ENCODE assay signal across 36 mouse cellular contexts in genomic region chr12:76289428-76289827, GRCm38 (mm10). TPM values are rescaled to one million over a fixed set of nuclear protein-coding genes. Genes with fewer than 3 reads are reported as not detected.
DNase-seq lines count a peak whose midpoint lies in the region; ATAC-seq and TF ChIP-seq lines count a peak whose summit lies in the region.
"Had no signal": no experiment of that assay in that cellular context is flagged by ENCODE, and none has a peak within 500 bp of the region (broad histone marks: within the 10 kb centered on the region; RNA-seq: fewer than 3 reads in every experiment).

No protein-coding gene starts in this region.

- no peak for TF ChIP-seq CTCF in layer of hippocampus, adult 2 months (conservative IDR thresholded peaks at IDR 0.05)

- no peak overlapping the region for H3K4me2 ChIP-seq in forebrain, embryonic 12.5 days
- H3K4me2 ChIP-seq in midbrain, embryonic 15.5 days = no peak overlapping the region
- H3K4me2 ChIP-seq in midbrain, embryonic 16.5 days (ENCODE audit: low read length) = no peak overlapping the region
- H3K4me2 ChIP-seq: heart, embryonic 15.5 days; hindbrain, embryonic 15.5 days; kidney, embryonic 15.5 days; limb, embryonic 13.5 days; stomach, embryonic 15.5 days had no signal

- no peak for ATAC-seq in forebrain, embryonic 12.5 days (ENCODE audit: low FRiP score)
- ATAC-seq in midbrain, embryonic 15.5 days (replicated peaks) = 0 out of 2 replicates have a peak, but pooled peaks have one; percentile 4
- ATAC-seq in midbrain, embryonic 16.5 days = no peak
- ATAC-seq: activated CD4-positive, CD25-positive, alpha-beta regulatory T cell, adult 4 months; inflammation-experienced regulatory T-cells, adult 6 months had no signal

- no peak overlapping the region for H3K9ac ChIP-seq in forebrain, embryonic 12.5 days
- H3K9ac ChIP-seq in midbrain, embryonic 15.5 days = no peak overlapping the region
- H3K9ac ChIP-seq in midbrain, embryonic 16.5 days (ENCODE audit: low read depth, low read length) = no peak overlapping the region
- H3K9ac ChIP-seq: heart, embryonic 15.5 days; hindbrain, embryonic 15.5 days; kidney, embryonic 15.5 days; limb, embryonic 13.5 days; stomach, embryonic 15.5 days had no signal

- 97% methylated on average over 12 of the region's 12 CpGs for WGBS in forebrain, embryonic 10.5 days
- WGBS in forebrain, embryonic 12.5 days = 95% methylated on average over 12 of the region's 12 CpGs
- 94% methylated on average over 12 of the region's 12 CpGs for WGBS in midbrain, embryonic 15.5 days
- 97% methylated on average over 12 of the region's 12 CpGs for WGBS in midbrain, embryonic 16.5 days

- DNase-seq in forebrain, embryonic 10.5 days (ENCODE audit: extremely low spot score, low spot score) = no peak
- no peak for DNase-seq in layer of hippocampus, adult 2 months (ENCODE audit: low spot score in 2 of 2)
- DNase-seq in layer of hippocampus, postnatal 10 days (ENCODE audit: low spot score in 2 of 2) = no peak
- DNase-seq in urinary bladder, postnatal 4 days (ENCODE audit: low spot score in 2 of 2) = no peak
- DNase-seq: adrenal gland, adult 2 months; cerebellum, adult 2 months; cerebellum, postnatal 14 days; gastrocnemius, postnatal 25 days; kidney, adult 11 months; kidney, postnatal 25 days; lung, adult 2 months; lung, postnatal 10 days; right cerebral cortex, postnatal 25 days had no signal

- H3K27me3 ChIP-seq in forebrain, embryonic 10.5 days (ENCODE audit: poor library complexity, severe bottlenecking) = no peaks in the 10 kb centered on the region
- no peaks in the 10 kb centered on the region for H3K27me3 ChIP-seq in forebrain, embryonic 12.5 days
- H3K27me3 ChIP-seq in midbrain, embryonic 15.5 days (replicated peaks) = no peaks in the 10 kb centered on the region
- no peaks in the 10 kb centered on the region for H3K27me3 ChIP-seq in midbrain, embryonic 16.5 days (ENCODE audit: control insufficient read depth, insufficient read depth, low read depth, low read length)
- H3K27me3 ChIP-seq: CH12.LX; heart, embryonic 15.5 days; hindbrain, embryonic 15.5 days; kidney, embryonic 15.5 days; limb, embryonic 13.5 days; stomach, embryonic 15.5 days had no signal

- H3K36me3 ChIP-seq in forebrain, embryonic 10.5 days (replicated peaks) = peaks cover 84% of the 10 kb centered on the region
- peaks cover 38% of the 10 kb centered on the region for H3K36me3 ChIP-seq in forebrain, embryonic 12.5 days (replicated peaks)
- H3K36me3 ChIP-seq in midbrain, embryonic 15.5 days (replicated peaks) = peaks cover 4% of the 10 kb centered on the region; the same call in 1 of the 2 replicates
- H3K36me3 ChIP-seq in midbrain, embryonic 16.5 days (ENCODE audit: control insufficient read depth, insufficient read depth, low read length) = peaks cover 9% of the 10 kb centered on the region

- H3K9me3 ChIP-seq in forebrain, embryonic 10.5 days = no peaks in the 10 kb centered on the region
- no peaks in the 10 kb centered on the region for H3K9me3 ChIP-seq in forebrain, embryonic 12.5 days
- H3K9me3 ChIP-seq in midbrain, embryonic 15.5 days = no peaks in the 10 kb centered on the region
- no peaks in the 10 kb centered on the region for H3K9me3 ChIP-seq in midbrain, embryonic 16.5 days (replicated peaks; ENCODE audit: control insufficient read depth, low read length, poor library complexity, severe bottlenecking)
- H3K9me3 ChIP-seq: heart, embryonic 10.5 days; heart, embryonic 15.5 days; hindbrain, embryonic 15.5 days; kidney, embryonic 15.5 days; limb, embryonic 13.5 days; stomach, embryonic 15.5 days had no signal

- H3K4me3 ChIP-seq in forebrain, embryonic 10.5 days = no peak overlapping the region
- no peak overlapping the region for H3K4me3 ChIP-seq in forebrain, embryonic 12.5 days (replicated peaks)
- H3K4me3 ChIP-seq in layer of hippocampus, adult 2 months = no peak overlapping the region
- H3K4me3 ChIP-seq in midbrain, embryonic 15.5 days = no peak overlapping the region
- H3K4me3 ChIP-seq in midbrain, embryonic 16.5 days (ENCODE audit: low read depth, low read length) = no peak overlapping the region
- H3K4me3 ChIP-seq: erythroblast, embryonic 14.5 days; heart, embryonic 10.5 days; heart, embryonic 15.5 days; hindbrain, embryonic 15.5 days; kidney, embryonic 15.5 days; limb, embryonic 13.5 days; stomach, embryonic 15.5 days had no signal

- H3K4me1 ChIP-seq in forebrain, embryonic 10.5 days = peaks cover 3% of the 10 kb centered on the region; the same call in 1 of the 2 replicates
- H3K4me1 ChIP-seq in forebrain, embryonic 12.5 days = peaks cover 19% of the 10 kb centered on the region
- peaks cover 8% of the 10 kb centered on the region; the same call in 1 of the 2 replicates for H3K4me1 ChIP-seq in midbrain, embryonic 15.5 days
- H3K4me1 ChIP-seq in midbrain, embryonic 16.5 days (ENCODE audit: control insufficient read depth, insufficient read depth, low read length) = peaks cover 6% of the 10 kb centered on the region; the same call in 1 of the 2 replicates
- H3K4me1 ChIP-seq: heart, embryonic 10.5 days; heart, embryonic 15.5 days; kidney, embryonic 15.5 days; limb, embryonic 13.5 days; stomach, embryonic 15.5 days had no signal

- H3K27ac ChIP-seq in forebrain, embryonic 10.5 days = 0 out of 2 replicates have a peak overlapping the region, but pooled peaks have one; percentile 25
- no peak overlapping the region for H3K27ac ChIP-seq in forebrain, embryonic 12.5 days
- H3K27ac ChIP-seq in layer of hippocampus, adult 2 months = peak overlapping the region; percentile 89; the same call in 1 of the 2 replicates
- H3K27ac ChIP-seq in midbrain, embryonic 15.5 days = no peak overlapping the region
- H3K27ac ChIP-seq in midbrain, embryonic 16.5 days (ENCODE audit: low read length) = no peak overlapping the region
- H3K27ac ChIP-seq: heart, embryonic 10.5 days; heart, embryonic 15.5 days; kidney, embryonic 15.5 days; limb, embryonic 13.5 days; macrophage; stomach, embryonic 15.5 days had no signal

RNA-seq across cellular contexts. Expression of gene Mthfd1, which starts 34.3 kb away (rescaled TPM):
- polyA plus RNA-seq in forebrain, embryonic 10.5 days (2016; fragmentation: Nextera tagmentation; extraction: Ambion mirVana) = 108 and 110 TPM in 2 replicates
- 64.0 and 67.6 TPM in 2 replicates for polyA plus RNA-seq in forebrain, embryonic 12.5 days (2016; fragmentation: Nextera tagmentation; extraction: Ambion mirVana)
- total RNA-seq in layer of hippocampus, adult 2 months (2021) = 10 to 100 TPM; 42.6 to 47.5 TPM
- 10 to 100 TPM; 40.6 to 44.0 TPM for total RNA-seq in layer of hippocampus, postnatal 10 days (2021)
- polyA plus RNA-seq in midbrain, embryonic 15.5 days (2015; fragmentation: Nextera tagmentation; extraction: Ambion mirVana) = 30.7 and 31.2 TPM in 2 replicates
- 28.2 and 35.2 TPM in 2 replicates for polyA plus RNA-seq in midbrain, embryonic 16.5 days (2015; fragmentation: Nextera tagmentation; extraction: Ambion mirVana)

RNA-seq across cellular contexts. Expression of gene Akap5, which starts 35.3 kb away (rescaled TPM):
- polyA plus RNA-seq in forebrain, embryonic 10.5 days (2016; fragmentation: Nextera tagmentation; extraction: Ambion mirVana) = 2.6 and 3.1 TPM in 2 replicates
- 5.9 and 6.5 TPM in 2 replicates for polyA plus RNA-seq in forebrain, embryonic 12.5 days (2016; fragmentation: Nextera tagmentation; extraction: Ambion mirVana)
- 10 to 100 TPM; 61.5 to 63.0 TPM for total RNA-seq in layer of hippocampus, adult 2 months (2021)
- 10 to 100 TPM; 48.9 to 52.7 TPM for total RNA-seq in layer of hippocampus, postnatal 10 days (2021)
- 9.8 and 10.3 TPM in 2 replicates for polyA plus RNA-seq in midbrain, embryonic 15.5 days (2015; fragmentation: Nextera tagmentation; extraction: Ambion mirVana)
- polyA plus RNA-seq in midbrain, embryonic 16.5 days (2015; fragmentation: Nextera tagmentation; extraction: Ambion mirVana) = 10.6 and 11.6 TPM in 2 replicates

RNA-seq across cellular contexts. Expression of gene Tex21, which starts 42.9 kb away (rescaled TPM):
- not detected in 2 replicates for polyA plus RNA-seq in forebrain, embryonic 10.5 days (2016; fragmentation: Nextera tagmentation; extraction: Ambion mirVana)
- not detected in 2 replicates for polyA plus RNA-seq in forebrain, embryonic 12.5 days (2016; fragmentation: Nextera tagmentation; extraction: Ambion mirVana)
- total RNA-seq in layer of hippocampus, adult 2 months (2021) = not detected
- total RNA-seq in layer of hippocampus, postnatal 10 days (2021) = not detected
- polyA plus RNA-seq in midbrain, embryonic 15.5 days (2015; fragmentation: Nextera tagmentation; extraction: Ambion mirVana) = not detected in 2 replicates
- polyA plus RNA-seq in midbrain, embryonic 16.5 days (2015; fragmentation: Nextera tagmentation; extraction: Ambion mirVana) = not detected in 2 replicates
- total RNA-seq: adrenal gland, adult 2 months; adrenal gland, postnatal 4 days; gastrocnemius, adult 18-20 months; gastrocnemius, postnatal 25 days; heart, postnatal 25 days; layer of hippocampus, adult 18-20 months; layer of hippocampus, postnatal 25 days; left cerebral cortex, adult 8-10 months; left cerebral cortex, postnatal 36 days had no signal
- polyA plus RNA-seq: activated CD4-positive, CD25-positive, alpha-beta regulatory T cell, adult 4 months; adrenal gland, adult 2 months; C2C12; cerebellum, adult 2 months; cortical plate, adult 2 months; erythroblast, embryonic 14.5 days; heart, embryonic 15.5 days; hindbrain, embryonic 15.5 days; inflammation-experienced regulatory T-cells, adult 6 months; kidney, embryonic 15.5 days; lung, adult 2 months; macrophage; stomach, embryonic 15.5 days had no signal

Comparison
In these comparisons a context has a peak if more than half of its experiments do, and no peak if none do; other contexts are left out.
1. H3K27ac ChIP-seq: peak in forebrain, embryonic 10.5 days (single experiment) and layer of hippocampus, adult 2 months (single experiment); none in forebrain, embryonic 12.5 days (single experiment), midbrain, embryonic 15.5 days (single experiment) and midbrain, embryonic 16.5 days (single experiment).